Mouse (Mus musculus) heart, adult 11 months (tissue): ENCODE results near the gene Slc35b4.

Source experiments
- DNase-seq: peaks from one replicate; pipeline ENCODE4 v3.0.0; 2022

The Slc35b4 gene

GRCm38 (mm10) chr6:34176864-34177247, at the start of gene Slc35b4:
TSS of gene Slc35b4 (minus strand) at chr6:34177111.
- DNase-seq: peak; percentile 99

- no peak for DNase-seq
These were observed 48.2 kb upstream of the Slc35b4 start for GRCm38 (mm10) chr6:34225004-34225599.

GRCm38 (mm10) chr6:34216450-34217319, 39.8 kb upstream of the Slc35b4 start:
- DNase-seq: no peak

- no peak for DNase-seq
These were observed 28.8 kb upstream of the Slc35b4 start for GRCm38 (mm10) chr6:34205754-34206153.

GRCm38 (mm10) chr6:34204971-34205572, 28.2 kb upstream of the Slc35b4 start:
- DNase-seq: no peak

- DNase-seq: no peak
These were observed 26.6 kb upstream of the Slc35b4 start for GRCm38 (mm10) chr6:34203503-34203902.

- DNase-seq: no peak
These were observed 18.1 kb upstream of the Slc35b4 start for GRCm38 (mm10) chr6:34194981-34195380.

GRCm38 (mm10) chr6:34193708-34194475, 17.0 kb upstream of the Slc35b4 start:
- peak; percentile 89 for DNase-seq

GRCm38 (mm10) chr6:34191401-34191800, 14.5 kb upstream of the Slc35b4 start:
- DNase-seq: no peak

- DNase-seq: no peak
These were observed 12.6 kb upstream of the Slc35b4 start for GRCm38 (mm10) chr6:34189494-34189893.

GRCm38 (mm10) chr6:34187986-34188599, 11.2 kb upstream of the Slc35b4 start:
- DNase-seq: peak; percentile 92

GRCm38 (mm10) chr6:34187273-34187863, 10.5 kb upstream of the Slc35b4 start:
- no peak for DNase-seq

- no peak for DNase-seq
These were observed 6.4 kb upstream of the Slc35b4 start for GRCm38 (mm10) chr6:34183326-34183725.

GRCm38 (mm10) chr6:34181961-34182360, 5.0 kb upstream of the Slc35b4 start:
- DNase-seq: no peak

- no peak for DNase-seq
These were observed 3.0 kb upstream of the Slc35b4 start for GRCm38 (mm10) chr6:34179911-34180310.

GRCm38 (mm10) chr6:34179007-34179406, 2.1 kb upstream of the Slc35b4 start:
- no peak for DNase-seq

GRCm38 (mm10) chr6:34176111-34176863, 624 bp downstream of the Slc35b4 start:
- DNase-seq: no peak

GRCm38 (mm10) chr6:34174715-34175114, 2.2 kb downstream of the Slc35b4 start:
- no peak for DNase-seq

- no peak for DNase-seq
These were observed 3.7 kb downstream of the Slc35b4 start for GRCm38 (mm10) chr6:34173251-34173650.

GRCm38 (mm10) chr6:34171748-34172457, 5.0 kb downstream of the Slc35b4 start:
- DNase-seq: no peak
